Mouse (Mus musculus) embryonic facial prominence, embryonic 10.5 days (tissue): ENCODE measurements around the gene Prss43. TPM values are rescaled to one million over a fixed set of nuclear protein-coding genes. Genes with fewer than 3 reads are reported as not detected.
A peak's percentile ranks its signal among the peaks of the same experiment; 100 is the strongest.

ENCODE experiments used
- DNase-seq: peaks from one replicate; pipeline ENCODE4 v3.0.0-alpha.2; 2017; ENCODE audit warnings: low spot score
- H3K27ac ChIP-seq: fragments of 300-500 bp; sonication (generic); replicated peaks from 2 replicates; pipeline ENCODE4 v1.5.1; 2016; ENCODE audit warnings: mild to moderate bottlenecking
- H3K27me3 ChIP-seq: fragments of 300-500 bp; sonication (generic); replicated peaks from 2 replicates; pipeline ENCODE4 v1.6.1; 2016; ENCODE audit warnings: low read depth, mild to moderate bottlenecking; ENCODE audit not compliant: poor library complexity, severe bottlenecking
- H3K36me3 ChIP-seq: fragments of 300-500 bp; sonication (generic); replicated peaks from 2 replicates; pipeline ENCODE4 v1.6.1; 2016; ENCODE audit warnings: mild to moderate bottlenecking, moderate library complexity
- H3K4me1 ChIP-seq: fragments of 300-500 bp; sonication (generic); 2 replicates; pipeline ENCODE4 v1.6.1; 2016
- H3K4me3 ChIP-seq: fragments of 300-500 bp; sonication (generic); 2 replicates; pipeline ENCODE4 v1.5.1; 2016; ENCODE audit warnings: mild to moderate bottlenecking, moderate library complexity
- H3K9me3 ChIP-seq: fragments of 300-500 bp; sonication (generic); 2 replicates; pipeline ENCODE4 v1.6.1; 2016; ENCODE audit warnings: mild to moderate bottlenecking
- WGBS: fragments of 180-500 bp; shearing (Covaris S2); methylation state at CpG from one replicate; pipeline ENCODE4 v1.1.7; 2016; 5-methylcytosine and 5-hydroxymethylcytosine counted together
- polyA plus RNA-seq: library from polyadenylated mRNA; unstranded; fragments of >200 nt; fragmentation: Nextera tagmentation; extraction: Ambion mirVana; gene quantifications from 2 replicates; pipeline ENCODE4 v1.2.1, GENCODE M21; 2016

The Prss43 gene
- polyA plus RNA-seq, 1 experiment from 2014 or later: not detected

- Histone ChIP-seq H3K9me3 (no peaks in the 10 kb centered on the region), H3K4me3 (no peak overlapping the region), H3K27ac (no peak overlapping the region), H3K27me3 (no peaks in the 10 kb centered on the region), H3K4me1 (peaks cover 2% of the 10 kb centered on the region; the same call in 1 of the 2 replicates), H3K36me3 (no peaks in the 10 kb centered on the region)
- DNase-seq: no peak
- 87% methylated on average over 7 of the region's 7 CpGs for WGBS
Measured at GRCm38 (mm10) chr9:110849162-110849561, 22.7 kb downstream of the Prss43 start.

DNA sequence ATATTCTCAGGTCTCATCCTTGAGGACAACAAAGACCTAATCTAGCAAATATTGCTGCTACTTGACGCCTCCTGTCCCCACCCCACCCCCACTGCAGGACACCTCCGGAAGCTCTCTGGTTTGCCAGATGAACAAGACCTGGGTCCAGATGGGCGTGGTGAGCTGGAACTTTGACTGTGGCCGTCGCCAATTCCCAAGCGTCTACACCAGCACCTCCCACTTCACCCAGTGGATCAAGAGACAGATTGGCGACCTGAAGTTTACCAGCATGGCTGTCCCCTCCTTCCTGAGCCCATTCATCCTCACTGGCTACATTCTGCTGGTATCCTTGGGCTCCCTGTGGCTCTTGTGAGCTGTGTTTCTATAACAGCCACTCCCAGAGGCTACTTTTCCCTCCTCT, 29.4 kb downstream of the Prss43 start:
- Histone ChIP-seq H3K36me3 (no peaks in the 10 kb centered on the region), H3K27ac (no peak overlapping the region), H3K27me3 (peaks cover 47% of the 10 kb centered on the region), H3K4me1 (peaks cover 17% of the 10 kb centered on the region), H3K9me3 (no peaks in the 10 kb centered on the region), H3K4me3 (no peak overlapping the region)
- WGBS: 80% methylated on average over 7 of the region's 7 CpGs
- no peak for DNase-seq

GRCm38 (mm10) chr9:110856920-110857319, 30.4 kb downstream of the Prss43 start:
- no peaks in the 10 kb centered on the region for H3K36me3 ChIP-seq
- H3K4me3 ChIP-seq: no peak overlapping the region
- H3K9me3 ChIP-seq: no peaks in the 10 kb centered on the region
- 64% methylated on average over 4 of the region's 4 CpGs for WGBS
- no peak for DNase-seq
- H3K27me3 ChIP-seq: peaks cover 48% of the 10 kb centered on the region
- H3K4me1 ChIP-seq: peaks cover 17% of the 10 kb centered on the region
- H3K27ac ChIP-seq: no peak overlapping the region

- no peaks in the 10 kb centered on the region for H3K9me3 ChIP-seq
- peak within 1 kb of the TSS; percentile 65; the same call in 1 of the 2 replicates for H3K27ac ChIP-seq
- peaks cover 48% of the 10 kb centered on the region for H3K27me3 ChIP-seq
- H3K36me3 ChIP-seq: no peaks in the 10 kb centered on the region
- DNase-seq: peak; percentile 61
- WGBS: 9% methylated on average over 50 of the region's 50 CpGs
- H3K4me1 ChIP-seq: peaks cover 17% of the 10 kb centered on the region
- peak within 1 kb of the TSS; percentile 58 for H3K4me3 ChIP-seq
Measured at GRCm38 (mm10) chr9:110857781-110858472, 31.4 kb downstream of the Prss43 start, which contains the start of gene Prss50. TSS of gene Prss50 (plus strand) at chr9:110857967.

DNA sequence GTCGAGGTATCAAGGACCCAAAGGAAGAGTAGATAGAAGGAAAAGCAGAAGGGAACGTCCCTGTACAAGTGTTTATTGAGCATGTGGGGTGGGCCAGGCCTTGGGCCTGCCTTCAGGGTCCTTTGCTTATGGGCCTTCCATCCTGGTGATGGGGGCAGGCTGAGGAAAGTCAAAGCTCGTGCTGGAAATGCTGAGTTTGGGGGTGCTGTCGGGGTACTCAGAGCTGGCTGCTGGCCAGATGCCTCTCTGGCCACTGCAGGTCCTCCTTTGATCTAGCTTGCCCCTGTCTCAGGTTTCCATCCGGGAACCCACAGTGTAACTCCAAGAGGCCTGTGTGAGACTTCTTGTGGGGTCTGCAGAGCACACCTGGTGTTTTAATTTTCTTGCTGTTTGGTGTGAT, 32.0 kb downstream of the Prss43 start:
- DNase-seq: no peak
- no peaks in the 10 kb centered on the region for H3K36me3 ChIP-seq
- 49% methylated on average over 5 of the region's 5 CpGs for WGBS
- H3K4me3 ChIP-seq: no peak overlapping the region
- peaks cover 17% of the 10 kb centered on the region for H3K4me1 ChIP-seq
- no peaks in the 10 kb centered on the region for H3K9me3 ChIP-seq
- H3K27me3 ChIP-seq: peaks cover 48% of the 10 kb centered on the region
- no peak overlapping the region for H3K27ac ChIP-seq

- 90% methylated on average over 5 of the region's 5 CpGs for WGBS
- no peaks in the 10 kb centered on the region for H3K36me3 ChIP-seq
- peaks cover 48% of the 10 kb centered on the region for H3K27me3 ChIP-seq
- H3K4me1 ChIP-seq: peaks cover 17% of the 10 kb centered on the region
- DNase-seq: no peak
- no peak overlapping the region for H3K4me3 ChIP-seq
- H3K27ac ChIP-seq: no peak overlapping the region
- H3K9me3 ChIP-seq: no peaks in the 10 kb centered on the region
Measured at GRCm38 (mm10) chr9:110858967-110859596, 32.6 kb downstream of the Prss43 start.

- Histone ChIP-seq H3K9me3 (no peaks in the 10 kb centered on the region), H3K4me1 (peaks cover 29% of the 10 kb centered on the region), H3K27me3 (peaks cover 53% of the 10 kb centered on the region), H3K4me3 (no peak overlapping the region), H3K27ac (no peak overlapping the region), H3K36me3 (no peaks in the 10 kb centered on the region)
- 16% methylated on average over 7 of the region's 7 CpGs for WGBS
- peak; percentile 61 for DNase-seq
Measured at GRCm38 (mm10) chr9:110871030-110871429, 44.5 kb downstream of the Prss43 start.

GRCm38 (mm10) chr9:110873681-110874659, 47.5 kb downstream of the Prss43 start:
- peak overlapping the region; percentile 54 for H3K4me3 ChIP-seq
- peaks cover 27% of the 10 kb centered on the region for H3K4me1 ChIP-seq
- H3K36me3 ChIP-seq: no peaks in the 10 kb centered on the region
- 9% methylated on average over 40 of the region's 40 CpGs for WGBS
- H3K27me3 ChIP-seq: peaks cover 78% of the 10 kb centered on the region
- H3K9me3 ChIP-seq: no peaks in the 10 kb centered on the region
- DNase-seq: peak; percentile 50
- peak overlapping the region; percentile 54 for H3K27ac ChIP-seq

DNA sequence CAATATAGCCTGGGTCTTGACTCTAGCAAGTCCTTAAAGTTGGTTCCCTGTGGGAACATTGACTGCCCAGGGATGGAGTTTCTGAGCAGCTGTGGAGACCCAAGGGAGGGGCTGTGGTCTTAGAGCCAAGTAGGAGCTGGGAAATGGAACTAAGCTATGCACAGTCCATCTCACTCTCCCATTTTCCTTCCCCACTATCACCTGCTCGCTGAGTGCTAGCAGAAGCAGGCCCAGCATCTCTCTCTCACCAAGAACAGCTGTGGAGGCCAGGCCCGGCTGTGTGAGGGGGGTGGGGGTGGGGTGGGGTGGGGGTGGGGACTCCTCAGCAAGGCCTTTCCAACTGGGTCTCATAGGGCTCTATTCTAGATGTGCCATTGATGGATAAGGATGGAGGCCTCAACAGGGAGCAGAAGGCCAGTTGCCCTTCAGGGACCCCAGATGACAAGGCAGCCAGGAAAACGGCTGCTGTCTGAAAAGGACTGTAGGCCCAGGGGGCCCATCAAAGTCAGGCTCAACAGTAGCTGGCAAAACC, 48.2 kb downstream of the Prss43 start:
- Histone ChIP-seq H3K4me1 (peaks cover 32% of the 10 kb centered on the region), H3K4me3 (peak overlapping the region; percentile 5; the same call in 1 of the 2 replicates), H3K27ac (no peak overlapping the region), H3K27me3 (peaks cover 85% of the 10 kb centered on the region), H3K9me3 (no peaks in the 10 kb centered on the region), H3K36me3 (no peaks in the 10 kb centered on the region)
- WGBS: 18% methylated on average over 3 of the region's 3 CpGs
- DNase-seq: no peak

- peak; percentile 57 for DNase-seq
- H3K36me3 ChIP-seq: no peaks in the 10 kb centered on the region
- peak overlapping the region; percentile 5; the same call in 1 of the 2 replicates for H3K4me3 ChIP-seq
- peaks cover 89% of the 10 kb centered on the region for H3K27me3 ChIP-seq
- peaks cover 36% of the 10 kb centered on the region for H3K4me1 ChIP-seq
- H3K9me3 ChIP-seq: no peaks in the 10 kb centered on the region
- no peak overlapping the region for H3K27ac ChIP-seq
- 11% methylated on average over 6 of the region's 6 CpGs for WGBS
Measured at GRCm38 (mm10) chr9:110875288-110875695, 48.8 kb downstream of the Prss43 start.

DNA sequence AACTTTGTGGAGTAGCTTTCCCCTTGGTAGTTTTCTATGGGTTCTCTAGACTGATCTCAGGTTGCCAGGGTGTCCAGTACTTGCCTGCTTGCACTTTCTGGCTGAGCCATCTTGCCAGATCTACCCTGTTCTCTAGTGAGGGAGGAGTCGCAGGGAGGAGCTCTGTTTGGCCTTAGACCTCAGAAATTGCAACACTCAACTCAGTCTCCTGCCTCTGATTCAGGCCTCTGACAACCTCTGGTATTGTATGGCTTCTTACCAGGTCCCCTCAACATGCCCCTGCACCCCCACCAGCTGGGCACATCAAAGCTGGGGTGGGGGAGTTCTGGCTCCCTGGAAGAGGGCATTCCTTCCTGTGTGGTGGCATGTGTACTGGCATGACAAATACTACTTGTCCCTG, 50.9 kb downstream of the Prss43 start:
- Histone ChIP-seq H3K4me1 (peaks cover 44% of the 10 kb centered on the region), H3K27me3 (peaks cover 91% of the 10 kb centered on the region), H3K9me3 (no peaks in the 10 kb centered on the region), H3K27ac (no peak overlapping the region), H3K36me3 (no peaks in the 10 kb centered on the region), H3K4me3 (no peak overlapping the region)
- WGBS: 89% methylated on average over 1 of the region's 1 CpGs
- no peak for DNase-seq

GRCm38 (mm10) chr9:110877888-110878287, 51.4 kb downstream of the Prss43 start:
- 88% methylated on average over 5 of the region's 5 CpGs for WGBS

More at GRCm38 (mm10) chr9:110877888-110878287, 51.4 kb downstream of the Prss43 start:
- Histone ChIP-seq H3K4me1 (peaks cover 44% of the 10 kb centered on the region), H3K9me3 (no peaks in the 10 kb centered on the region), H3K4me3 (no peak overlapping the region), H3K27ac (no peak overlapping the region), H3K36me3 (no peaks in the 10 kb centered on the region), H3K27me3 (peaks cover 88% of the 10 kb centered on the region)
- no peak for DNase-seq
